Mouse (Mus musculus) thymus, postnatal 10 days (tissue): ENCODE results near the gene Mta2.
"Not testable (repeated sequence)": the region's sequence is repeated elsewhere in the genome, so short reads cannot be mapped to it uniquely, and the experiment has no call there.

ENCODE experiments used
- DNase-seq, 2 experiments: peaks; one replicate each; pipeline ENCODE4 v3.0.0; 2021; ENCODE audit warnings: low spot score in 2 of 2

Gene Mta2

GRCm38 (mm10) chr19:8967373-8967743 is 25.7 kb downstream of the Mta2 start:
- peak in 1 of 2 experiments; percentile 10 for DNase-seq

GRCm38 (mm10) chr19:8967893-8968292 is 26.2 kb downstream of the Mta2 start:
- no peak for DNase-seq

GRCm38 (mm10) chr19:8972491-8972890 is 30.8 kb downstream of the Mta2 start:
- DNase-seq: not testable (repeated sequence)

- no peak for DNase-seq
Observed at GRCm38 (mm10) chr19:8974638-8975037, 33.0 kb downstream of the Mta2 start.

- no peak for DNase-seq
Observed at GRCm38 (mm10) chr19:8975491-8975890, 33.8 kb downstream of the Mta2 start.

- no peak for DNase-seq
Observed at GRCm38 (mm10) chr19:8976535-8976934, 34.9 kb downstream of the Mta2 start.

GRCm38 (mm10) chr19:8980771-8981170 is 39.1 kb downstream of the Mta2 start:
- no peak for DNase-seq

- DNase-seq: no peak
Observed at GRCm38 (mm10) chr19:8981450-8982168, 39.9 kb downstream of the Mta2 start.

GRCm38 (mm10) chr19:8982303-8983149 is 40.9 kb downstream of the Mta2 start:
- no peak for DNase-seq

- no peak for DNase-seq
Observed at GRCm38 (mm10) chr19:8983150-8983650, 41.5 kb downstream of the Mta2 start.

- DNase-seq: peak; percentile 33 to 37
Observed at GRCm38 (mm10) chr19:8984255-8984868, 42.7 kb downstream of the Mta2 start.

GRCm38 (mm10) chr19:8985891-8986290 is 44.2 kb downstream of the Mta2 start:
- DNase-seq: no peak

GRCm38 (mm10) chr19:8987816-8988215 is 46.1 kb downstream of the Mta2 start:
- DNase-seq: no peak

GRCm38 (mm10) chr19:8988346-8989065 is 46.8 kb downstream of the Mta2 start:
- DNase-seq: no peak

- DNase-seq: no peak
Observed at GRCm38 (mm10) chr19:8989066-8989566, 47.4 kb downstream of the Mta2 start, which contains the start of gene Ahnak. Gene Ahnak, plus strand, starts transcription at chr19:8989284.

GRCm38 (mm10) chr19:8989567-8990431 is 48.1 kb downstream of the Mta2 start:
- peak; percentile 38 to 53 for DNase-seq

- no peak for DNase-seq
Observed at GRCm38 (mm10) chr19:8990432-8991102, 48.9 kb downstream of the Mta2 start.

GRCm38 (mm10) chr19:8991245-8991870 is 49.7 kb downstream of the Mta2 start:
- DNase-seq: no peak
